Mouse (Mus musculus): ENCODE measurements at regions not wholly inside any gene's neighbourhood (a gene's known extent, or its start where the extent isn't known, plus 50 kb on each side); places are given as distances from the start of the nearest gene placed in this dataset.
"Not testable (repeated sequence)": the region's sequence is repeated elsewhere in the genome, so short reads cannot be mapped to it uniquely, and the experiment has no call there.

DNA sequence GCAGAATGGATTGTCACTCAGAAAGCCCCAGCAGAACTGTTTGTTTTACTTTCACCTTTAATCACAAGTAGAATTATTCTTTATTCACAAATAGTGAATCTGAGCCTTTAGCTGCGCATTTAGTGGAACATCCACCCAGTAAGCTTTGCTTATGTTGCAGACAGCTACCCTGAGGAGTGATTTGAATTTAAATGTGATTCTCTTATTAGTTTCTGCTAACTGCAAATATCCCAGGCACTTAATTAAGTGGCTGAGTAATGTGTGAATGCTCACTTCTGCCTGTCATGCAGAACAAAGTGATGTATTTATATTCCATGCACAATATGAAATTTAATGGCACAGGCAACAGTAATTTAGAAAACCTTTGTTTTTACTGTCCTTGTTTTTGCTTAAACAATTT, 344.4 kb upstream of the Nova1 start:
- peaks cover 2% of the 10 kb centered on the region in 2 experiments; a peak in 3 of 4 replicates for H3K4me1 ChIP-seq (ENCODE audit: control insufficient read depth in 2 of 2, insufficient read depth in 2 of 2, low read length in 2 of 2, poor library complexity in 1 of 2)
- in situ Hi-C loops (cut with MboI; ENCODE audit: low sequenced_read_pairs in 2 of 2, unreplicated experiment in 2 of 2): no loop called here
- H3K9ac ChIP-seq (ENCODE audit: insufficient read depth, low read depth, low read length, poor library complexity, severe bottlenecking): no peak overlapping the region
- no peak for DNase-seq (ENCODE audit: low read depth, low spot score)
- no peak for TF ChIP-seq MAFK (IDR thresholded peaks at IDR 0.05; ENCODE audit: insufficient read depth, low read depth, low read length)
- no peak for TF ChIP-seq HCFC1 (IDR thresholded peaks at IDR 0.05; ENCODE audit: borderline replicate concordance, insufficient read depth, low read length)
- no peak for TF ChIP-seq ZNF384 (IDR thresholded peaks at IDR 0.05; ENCODE audit: low read depth, low read length)
- no peak for TF ChIP-seq CHD2 (IDR thresholded peaks at IDR 0.05; ENCODE audit: low read depth, low read length)
- TF ChIP-seq ZC3H11A (IDR thresholded peaks at IDR 0.05; ENCODE audit: borderline replicate concordance, low read depth, low read length): no peak
- H3K27ac ChIP-seq (ENCODE audit: insufficient read depth, low read depth, low read length, poor library complexity, severe bottlenecking): no peak overlapping the region
- no peaks in the 10 kb centered on the region for H3K9me3 ChIP-seq (ENCODE audit: control insufficient read depth, insufficient read depth, low read depth, low read length)
- no peaks in the 10 kb centered on the region for H3K36me3 ChIP-seq (ENCODE audit: control insufficient read depth, insufficient read depth, low read length, poor library complexity, severe bottlenecking)
- H3K4me3 ChIP-seq (ENCODE audit: insufficient read depth in 1 of 2, low read depth in 1 of 2, low read length in 2 of 2, poor library complexity in 1 of 2, severe bottlenecking in 1 of 2): no peak overlapping the region

DNA sequence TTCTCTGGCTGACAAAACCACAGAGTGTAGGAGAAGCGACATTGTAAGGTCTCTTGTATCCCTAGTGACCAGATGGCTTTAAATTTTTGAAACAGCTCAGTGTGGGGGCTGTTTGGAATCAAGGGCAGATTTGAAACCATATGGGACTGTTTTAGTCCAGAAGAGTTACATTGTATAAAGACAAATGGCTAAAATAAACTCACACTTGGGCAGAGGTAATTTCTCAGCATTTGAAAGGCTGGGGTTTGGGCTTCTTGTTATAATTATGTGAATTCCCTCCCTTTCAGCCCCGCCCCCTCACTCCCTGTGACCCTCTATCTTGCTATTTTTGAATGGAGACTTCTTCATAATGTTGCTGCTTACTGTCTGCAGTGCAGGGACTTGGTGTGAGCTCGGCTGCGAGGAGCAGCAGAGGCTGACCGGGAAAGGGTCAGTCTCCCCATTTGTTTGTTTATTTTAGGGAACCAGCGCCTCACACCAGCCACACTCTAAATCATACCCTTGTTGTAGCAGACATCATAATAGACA, 344.0 kb upstream of the Nova1 start:
- no peaks in the 10 kb centered on the region for H3K9me3 ChIP-seq (ENCODE audit: control insufficient read depth, insufficient read depth, low read depth, low read length)
- no peak overlapping the region for H3K4me3 ChIP-seq (ENCODE audit: insufficient read depth in 1 of 2, low read depth in 1 of 2, low read length in 2 of 2, poor library complexity in 1 of 2, severe bottlenecking in 1 of 2)
- in situ Hi-C loops (cut with MboI; ENCODE audit: low sequenced_read_pairs in 2 of 2, unreplicated experiment in 2 of 2): no loop called here
- no peaks in the 10 kb centered on the region for H3K36me3 ChIP-seq (ENCODE audit: control insufficient read depth, insufficient read depth, low read length, poor library complexity, severe bottlenecking)
- DNase-seq (ENCODE audit: low read depth, low spot score): no peak
- peaks cover 2% of the 10 kb centered on the region in 2 experiments; a peak in 3 of 4 replicates for H3K4me1 ChIP-seq (ENCODE audit: control insufficient read depth in 2 of 2, insufficient read depth in 2 of 2, low read length in 2 of 2, poor library complexity in 1 of 2)
- no peak overlapping the region for H3K9ac ChIP-seq (ENCODE audit: insufficient read depth, low read depth, low read length, poor library complexity, severe bottlenecking)
- TF ChIP-seq HCFC1 (IDR thresholded peaks at IDR 0.05; ENCODE audit: borderline replicate concordance, insufficient read depth, low read length) (no peak), CHD2 (IDR thresholded peaks at IDR 0.05; ENCODE audit: low read depth, low read length) (no peak), ZC3H11A (IDR thresholded peaks at IDR 0.05; ENCODE audit: borderline replicate concordance, low read depth, low read length) (no peak), ZNF384 (IDR thresholded peaks at IDR 0.05; ENCODE audit: low read depth, low read length) (no peak), MAFK (IDR thresholded peaks at IDR 0.05; ENCODE audit: insufficient read depth, low read depth, low read length) (no peak)
- H3K27ac ChIP-seq (ENCODE audit: insufficient read depth, low read depth, low read length, poor library complexity, severe bottlenecking): no peak overlapping the region

DNA sequence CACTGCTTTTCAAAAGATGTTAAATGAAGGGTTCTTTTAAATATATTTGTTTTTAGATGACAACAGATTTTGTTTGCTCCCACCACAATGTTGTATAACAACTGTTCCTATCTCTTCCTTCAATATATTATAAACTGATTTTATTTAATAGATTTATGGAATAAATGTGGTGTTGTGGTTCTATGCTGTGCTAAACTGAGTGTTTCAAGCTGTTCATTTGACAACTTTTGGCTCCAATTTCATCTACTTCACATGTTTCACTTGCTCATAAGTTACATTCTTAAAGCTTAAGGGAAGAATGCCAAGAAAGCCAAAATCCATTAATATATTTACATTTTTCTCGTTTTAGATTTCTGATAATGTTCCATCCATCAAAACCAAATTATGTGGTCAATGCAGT, 341.9 kb upstream of the Nova1 start:
- Histone ChIP-seq H3K36me3 (ENCODE audit: control insufficient read depth, insufficient read depth, low read length, poor library complexity, severe bottlenecking) (no peaks in the 10 kb centered on the region), H3K4me3 (ENCODE audit: insufficient read depth in 1 of 2, low read depth in 1 of 2, low read length in 2 of 2, poor library complexity in 1 of 2, severe bottlenecking in 1 of 2) (no peak overlapping the region), H3K4me1 (ENCODE audit: control insufficient read depth in 2 of 2, insufficient read depth in 2 of 2, low read length in 2 of 2, poor library complexity in 1 of 2) (peaks cover 2% of the 10 kb centered on the region in 2 experiments; a peak in 3 of 4 replicates), H3K27ac (ENCODE audit: insufficient read depth, low read depth, low read length, poor library complexity, severe bottlenecking) (no peak overlapping the region), H3K9me3 (ENCODE audit: control insufficient read depth, insufficient read depth, low read depth, low read length) (no peaks in the 10 kb centered on the region), H3K9ac (ENCODE audit: insufficient read depth, low read depth, low read length, poor library complexity, severe bottlenecking) (no peak overlapping the region)
- TF ChIP-seq CHD2 (IDR thresholded peaks at IDR 0.05; ENCODE audit: low read depth, low read length): no peak
- no peak for TF ChIP-seq HCFC1 (IDR thresholded peaks at IDR 0.05; ENCODE audit: borderline replicate concordance, insufficient read depth, low read length)
- no peak for TF ChIP-seq ZC3H11A (IDR thresholded peaks at IDR 0.05; ENCODE audit: borderline replicate concordance, low read depth, low read length)
- no peak for TF ChIP-seq ZNF384 (IDR thresholded peaks at IDR 0.05; ENCODE audit: low read depth, low read length)
- TF ChIP-seq MAFK (IDR thresholded peaks at IDR 0.05; ENCODE audit: insufficient read depth, low read depth, low read length): no peak
- in situ Hi-C loops (cut with MboI; ENCODE audit: low sequenced_read_pairs in 2 of 2, unreplicated experiment in 2 of 2): no loop called here
- no peak for DNase-seq (ENCODE audit: low read depth, low spot score)

DNA sequence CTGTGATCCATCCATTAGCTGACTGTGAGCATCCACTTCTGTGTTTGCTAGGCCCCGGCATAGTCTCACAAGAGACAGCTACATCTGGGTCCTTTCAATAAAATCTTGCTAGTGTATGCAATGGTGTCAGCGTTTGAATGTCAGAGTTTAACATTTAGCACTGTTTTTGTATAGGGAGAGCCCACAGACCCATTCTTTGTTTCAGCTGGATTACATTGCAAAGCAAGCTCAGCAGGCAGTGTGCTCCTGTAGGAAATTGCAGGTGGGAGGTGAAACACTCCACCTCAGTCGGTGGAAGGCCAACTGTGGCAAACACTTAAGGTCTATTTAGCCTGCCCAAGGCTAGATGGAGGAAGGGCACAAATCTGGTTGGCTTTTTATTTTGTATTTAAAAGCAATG, 337.2 kb upstream of the Nova1 start:
- H3K9ac ChIP-seq (ENCODE audit: insufficient read depth, low read depth, low read length, poor library complexity, severe bottlenecking): not testable (repeated sequence)

GRCm38 (mm10) chr12:47140677-47141076, 321.9 kb upstream of the Nova1 start:
- no peak for DNase-seq (ENCODE audit: low read depth, low spot score)
- Histone ChIP-seq H3K27ac (ENCODE audit: insufficient read depth, low read depth, low read length, poor library complexity, severe bottlenecking) (no peak overlapping the region), H3K9me3 (ENCODE audit: control insufficient read depth, insufficient read depth, low read depth, low read length) (no peaks in the 10 kb centered on the region), H3K4me3 (ENCODE audit: insufficient read depth in 1 of 2, low read depth in 1 of 2, low read length in 2 of 2, poor library complexity in 1 of 2, severe bottlenecking in 1 of 2) (no peak overlapping the region), H3K36me3 (ENCODE audit: control insufficient read depth, insufficient read depth, low read length, poor library complexity, severe bottlenecking) (no peaks in the 10 kb centered on the region), H3K4me1 (ENCODE audit: control insufficient read depth in 2 of 2, insufficient read depth in 2 of 2, low read length in 2 of 2, poor library complexity in 1 of 2) (no peaks in the 10 kb centered on the region), H3K9ac (ENCODE audit: insufficient read depth, low read depth, low read length, poor library complexity, severe bottlenecking) (no peak overlapping the region)
- in situ Hi-C loops (cut with MboI; ENCODE audit: low sequenced_read_pairs in 2 of 2, unreplicated experiment in 2 of 2): no loop called here
- no peak for TF ChIP-seq MAFK (IDR thresholded peaks at IDR 0.05; ENCODE audit: insufficient read depth, low read depth, low read length)
- no peak for TF ChIP-seq ZC3H11A (IDR thresholded peaks at IDR 0.05; ENCODE audit: borderline replicate concordance, low read depth, low read length)
- no peak for TF ChIP-seq ZNF384 (IDR thresholded peaks at IDR 0.05; ENCODE audit: low read depth, low read length)

More for the DNA sequence above, 337.2 kb upstream of the Nova1 start:
- in situ Hi-C loops (cut with MboI; ENCODE audit: low sequenced_read_pairs in 2 of 2, unreplicated experiment in 2 of 2); H3K4me3 ChIP-seq (ENCODE audit: insufficient read depth in 1 of 2, low read depth in 1 of 2, low read length in 2 of 2, poor library complexity in 1 of 2, severe bottlenecking in 1 of 2); H3K36me3 ChIP-seq (ENCODE audit: control insufficient read depth, insufficient read depth, low read length, poor library complexity, severe bottlenecking); H3K27ac ChIP-seq (ENCODE audit: insufficient read depth, low read depth, low read length, poor library complexity, severe bottlenecking); H3K9me3 ChIP-seq (ENCODE audit: control insufficient read depth, insufficient read depth, low read depth, low read length); H3K4me1 ChIP-seq (ENCODE audit: control insufficient read depth in 2 of 2, insufficient read depth in 2 of 2, low read length in 2 of 2, poor library complexity in 1 of 2): not testable (repeated sequence)
- DNase-seq (ENCODE audit: low read depth, low spot score): peak; percentile 13

Data from ES-E14 (cell line).